Mouse (Mus musculus): ENCODE measurements around the gene Nav2. TPM values are rescaled to one million over a fixed set of nuclear protein-coding genes. Genes with fewer than 3 reads are reported as not detected.

Nav2 gene
- polyA plus RNA-seq, 1 experiment, result 21.9 TPM

GRCm38 (mm10) chr7:49634291-49635073, 726.0 kb downstream of the Nav2 start:
- H3ac ChIP-seq (ENCODE audit: control insufficient read depth, insufficient read length), result no peak overlapping the region
- H3K36me3 ChIP-seq (ENCODE audit: control insufficient read depth, insufficient read depth), result no peaks in the 10 kb centered on the region
- H3K79me2 ChIP-seq (ENCODE audit: control insufficient read depth, insufficient read depth), result no peaks in the 10 kb centered on the region
- peaks cover 10% of the 10 kb centered on the region for H3K27me3 ChIP-seq (ENCODE audit: control insufficient read depth, insufficient read depth, insufficient read length)
- TF ChIP-seq MAX (IDR thresholded peaks at IDR 0.05; ENCODE audit: low read depth), result no peak
- TF ChIP-seq USF1 (IDR thresholded peaks at IDR 0.05; ENCODE audit: low read depth), result no peak
- TF ChIP-seq TCF3 (IDR thresholded peaks at IDR 0.05; ENCODE audit: insufficient read length, low read depth), result no peak
- TF ChIP-seq MYOD1 (IDR thresholded peaks at IDR 0.05; ENCODE audit: control insufficient read depth in 1 of 3, insufficient read length in 2 of 3, low read depth in 2 of 3), result no peak
- TF ChIP-seq CEBPB (IDR thresholded peaks at IDR 0.05; ENCODE audit: insufficient read depth, poor library complexity, severe bottlenecking), result no peak
- no peak for TF ChIP-seq POLR2AphosphoS2 (IDR thresholded peaks at IDR 0.05; ENCODE audit: insufficient read length, low read depth)
- no peak for TF ChIP-seq E2F4 (IDR thresholded peaks at IDR 0.05; ENCODE audit: insufficient read depth)
- TF ChIP-seq POLR2A (IDR thresholded peaks at IDR 0.05; ENCODE audit: insufficient read length, low read depth), result no peak
- TF ChIP-seq REST (IDR thresholded peaks at IDR 0.05; ENCODE audit: insufficient read depth, insufficient read length), result no peak
- no peak for TF ChIP-seq MYOG (IDR thresholded peaks at IDR 0.05; ENCODE audit: control insufficient read depth in 1 of 3, insufficient read depth in 1 of 3, insufficient read length in 2 of 3, low read depth in 2 of 3)
- TF ChIP-seq SRF (IDR thresholded peaks at IDR 0.05; ENCODE audit: control insufficient read depth, insufficient read length, low read depth), result no peak
- TF ChIP-seq TCF12 (IDR thresholded peaks at IDR 0.05; ENCODE audit: insufficient read depth, poor library complexity, severe bottlenecking), result no peak
- H3K4me2 ChIP-seq (ENCODE audit: low read depth), result peak overlapping the region; percentile 81
- H3K4me3 ChIP-seq, result peak overlapping the region; percentile 20

GRCm38 (mm10) chr7:49635074-49635621, 726.6 kb downstream of the Nav2 start:
- no peaks in the 10 kb centered on the region for H3K79me2 ChIP-seq (ENCODE audit: control insufficient read depth, insufficient read depth)
- TF ChIP-seq POLR2A (IDR thresholded peaks at IDR 0.05; ENCODE audit: insufficient read length, low read depth), result no peak
- TF ChIP-seq USF1 (IDR thresholded peaks at IDR 0.05; ENCODE audit: low read depth), result no peak
- TF ChIP-seq MAX (IDR thresholded peaks at IDR 0.05; ENCODE audit: low read depth), result no peak
- no peak for TF ChIP-seq SRF (IDR thresholded peaks at IDR 0.05; ENCODE audit: control insufficient read depth, insufficient read length, low read depth)
- no peak for TF ChIP-seq POLR2AphosphoS2 (IDR thresholded peaks at IDR 0.05; ENCODE audit: insufficient read length, low read depth)
- no peak for TF ChIP-seq MYOG (IDR thresholded peaks at IDR 0.05; ENCODE audit: control insufficient read depth in 1 of 3, insufficient read depth in 1 of 3, insufficient read length in 2 of 3, low read depth in 2 of 3)
- TF ChIP-seq REST (IDR thresholded peaks at IDR 0.05; ENCODE audit: insufficient read depth, insufficient read length), result no peak
- TF ChIP-seq MYOD1 (IDR thresholded peaks at IDR 0.05; ENCODE audit: control insufficient read depth in 1 of 3, insufficient read length in 2 of 3, low read depth in 2 of 3), result no peak
- TF ChIP-seq TCF3 (IDR thresholded peaks at IDR 0.05; ENCODE audit: insufficient read length, low read depth), result no peak
- TF ChIP-seq CEBPB (IDR thresholded peaks at IDR 0.05; ENCODE audit: insufficient read depth, poor library complexity, severe bottlenecking), result no peak
- no peak for TF ChIP-seq E2F4 (IDR thresholded peaks at IDR 0.05; ENCODE audit: insufficient read depth)
- no peak for TF ChIP-seq TCF12 (IDR thresholded peaks at IDR 0.05; ENCODE audit: insufficient read depth, poor library complexity, severe bottlenecking)
- H3K4me3 ChIP-seq, result no peak overlapping the region
- H3K27me3 ChIP-seq (ENCODE audit: control insufficient read depth, insufficient read depth, insufficient read length), result peaks cover 10% of the 10 kb centered on the region
- no peak overlapping the region for H3K4me2 ChIP-seq (ENCODE audit: low read depth)
- H3ac ChIP-seq (ENCODE audit: control insufficient read depth, insufficient read length), result no peak overlapping the region
- no peaks in the 10 kb centered on the region for H3K36me3 ChIP-seq (ENCODE audit: control insufficient read depth, insufficient read depth)

- TF ChIP-seq MAX (IDR thresholded peaks at IDR 0.05; ENCODE audit: low read depth) (no peak), CEBPB (IDR thresholded peaks at IDR 0.05; ENCODE audit: insufficient read depth, poor library complexity, severe bottlenecking) (no peak), REST (IDR thresholded peaks at IDR 0.05; ENCODE audit: insufficient read depth, insufficient read length) (no peak), TCF3 (IDR thresholded peaks at IDR 0.05; ENCODE audit: insufficient read length, low read depth) (no peak), MYOG (IDR thresholded peaks at IDR 0.05; ENCODE audit: control insufficient read depth in 1 of 3, insufficient read depth in 1 of 3, insufficient read length in 2 of 3, low read depth in 2 of 3) (no peak), TCF12 (IDR thresholded peaks at IDR 0.05; ENCODE audit: insufficient read depth, poor library complexity, severe bottlenecking) (no peak), MYOD1 (IDR thresholded peaks at IDR 0.05; ENCODE audit: control insufficient read depth in 1 of 3, insufficient read length in 2 of 3, low read depth in 2 of 3) (no peak), USF1 (IDR thresholded peaks at IDR 0.05; ENCODE audit: low read depth) (no peak), SRF (IDR thresholded peaks at IDR 0.05; ENCODE audit: control insufficient read depth, insufficient read length, low read depth) (no peak)
- no peak overlapping the region for H3K4me3 ChIP-seq
- H3K27me3 ChIP-seq (ENCODE audit: control insufficient read depth, insufficient read depth, insufficient read length), result peaks cover 10% of the 10 kb centered on the region
These were observed 727.5 kb downstream of the Nav2 start for GRCm38 (mm10) chr7:49635971-49636370.

GRCm38 (mm10) chr7:49636491-49637115, 728.1 kb downstream of the Nav2 start, which contains the start of gene Dbx1:
Dbx1 (minus strand) TSS chr7:49636849.
- H3K36me3 ChIP-seq (ENCODE audit: control insufficient read depth, insufficient read depth), result no peaks in the 10 kb centered on the region
- no peak within 1 kb of the TSS for H3K4me2 ChIP-seq (ENCODE audit: low read depth)
- H3K79me2 ChIP-seq (ENCODE audit: control insufficient read depth, insufficient read depth), result no peaks in the 10 kb centered on the region
- peaks cover 10% of the 10 kb centered on the region for H3K27me3 ChIP-seq (ENCODE audit: control insufficient read depth, insufficient read depth, insufficient read length)
- no peak within 1 kb of the TSS for H3K4me3 ChIP-seq
- no peak within 1 kb of the TSS for H3ac ChIP-seq (ENCODE audit: control insufficient read depth, insufficient read length)
- TF ChIP-seq TCF12 (IDR thresholded peaks at IDR 0.05; ENCODE audit: insufficient read depth, poor library complexity, severe bottlenecking) (no peak), E2F4 (IDR thresholded peaks at IDR 0.05; ENCODE audit: insufficient read depth) (no peak), CEBPB (IDR thresholded peaks at IDR 0.05; ENCODE audit: insufficient read depth, poor library complexity, severe bottlenecking) (no peak), MYOD1 (IDR thresholded peaks at IDR 0.05; ENCODE audit: control insufficient read depth in 1 of 3, insufficient read length in 2 of 3, low read depth in 2 of 3) (no peak), POLR2AphosphoS2 (IDR thresholded peaks at IDR 0.05; ENCODE audit: insufficient read length, low read depth) (no peak), MYOG (IDR thresholded peaks at IDR 0.05; ENCODE audit: control insufficient read depth in 1 of 3, insufficient read depth in 1 of 3, insufficient read length in 2 of 3, low read depth in 2 of 3) (no peak), USF1 (IDR thresholded peaks at IDR 0.05; ENCODE audit: low read depth) (no peak), TCF3 (IDR thresholded peaks at IDR 0.05; ENCODE audit: insufficient read length, low read depth) (no peak)

More at GRCm38 (mm10) chr7:49635971-49636370, 727.5 kb downstream of the Nav2 start:
- Histone ChIP-seq H3K36me3 (ENCODE audit: control insufficient read depth, insufficient read depth) (no peaks in the 10 kb centered on the region), H3K79me2 (ENCODE audit: control insufficient read depth, insufficient read depth) (no peaks in the 10 kb centered on the region), H3ac (ENCODE audit: control insufficient read depth, insufficient read length) (no peak overlapping the region), H3K4me2 (ENCODE audit: low read depth) (no peak overlapping the region)
